Mouse (Mus musculus): ENCODE results near the gene Copb1.

DNA sequence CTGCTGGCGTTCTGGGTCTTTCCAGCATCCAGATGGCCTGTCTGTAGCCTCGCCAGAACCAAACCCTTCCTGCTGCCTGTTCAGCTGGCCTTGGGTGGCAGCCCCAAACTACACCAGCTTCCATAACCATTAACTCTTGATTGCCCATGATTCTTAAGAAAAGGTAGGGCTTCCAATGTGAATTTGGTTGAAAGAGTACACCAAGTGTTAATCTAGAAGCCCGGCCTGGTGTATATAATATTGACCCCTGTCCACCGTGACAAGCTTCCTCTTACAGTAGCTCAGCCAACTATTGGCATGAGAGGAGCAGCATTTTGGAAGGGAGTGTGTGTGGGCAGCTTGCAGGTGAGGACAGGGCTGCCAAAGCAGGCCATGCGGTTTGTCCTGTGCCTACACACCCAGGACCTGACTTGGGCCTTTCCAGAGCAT lies 35.6 kb upstream of the Copb1 start:
- TF ChIP-seq CTCF (conservative IDR thresholded peaks at IDR 0.05; ENCODE audit: insufficient read depth, insufficient read length, low read depth, low read length) (no peak), POLR2A (IDR thresholded peaks at IDR 0.05; ENCODE audit: low read depth, low read length) (no peak)
